Comparison of ENCODE assay signal across 19 mouse cellular contexts in the genomic region with DNA sequence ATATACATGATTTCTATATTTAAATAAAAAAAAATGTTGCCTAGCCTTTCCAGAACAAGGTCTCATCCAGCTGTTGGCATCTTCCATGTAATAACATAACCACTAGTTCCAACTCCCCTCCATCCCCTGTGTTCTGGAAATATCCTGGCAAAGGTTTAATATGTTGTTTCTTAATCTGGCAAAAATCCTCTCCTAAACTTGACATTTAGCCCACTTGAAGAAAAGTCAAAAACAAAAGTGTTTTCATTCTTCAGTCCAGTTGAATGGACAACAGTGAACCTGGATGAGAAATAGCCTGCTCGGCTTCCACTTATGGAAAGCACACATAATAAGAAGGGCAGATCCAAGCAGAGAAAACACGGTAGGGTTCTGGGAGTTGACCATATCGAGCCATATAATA.
DNase-seq lines count a peak whose midpoint lies in the region; ATAC-seq and TF ChIP-seq lines count a peak whose summit lies in the region.
"Had no signal": no experiment of that assay in that cellular context is flagged by ENCODE, and none has a peak within 500 bp of the region (broad histone marks: within the 10 kb centered on the region; RNA-seq: fewer than 3 reads in every experiment).

No protein-coding gene starts in this region.

- peak; percentile 56 for DNase-seq in liver, adult 2 months (ENCODE audit: extremely low read depth, low read depth, low spot score)
- no peak for DNase-seq in liver, embryonic 11.5 days (ENCODE audit: low spot score)
- DNase-seq in fibroblast of lung, adult 2 months (ENCODE audit: low read depth): peak; percentile 6
- no peak for DNase-seq in spleen, postnatal 14 days (ENCODE audit: low spot score in 2 of 2)
- DNase-seq in kidney, postnatal 4 days: no peak
- DNase-seq: adrenal gland, adult 8-10 months; adrenal gland, postnatal 14 days; adrenal gland, postnatal 36 days; cerebellum, adult 11-12 months; cerebellum, adult 2 months; cerebellum, adult 9-10 months; cerebellum, postnatal 10 days; cerebellum, postnatal 25 days had no signal

- H3K4me3 ChIP-seq in liver, adult 2 months (ENCODE audit: insufficient read depth, low read depth, low read length): no peak overlapping the region
- no peak overlapping the region for H3K4me3 ChIP-seq in liver, embryonic 11.5 days (ENCODE audit: low read depth, low read length)
- H3K4me3 ChIP-seq: embryonic facial prominence, embryonic 10.5 days; embryonic facial prominence, embryonic 12.5 days; forebrain, embryonic 10.5 days; forebrain, embryonic 12.5 days had no signal

- 76% methylated on average over 3 of the region's 3 CpGs for WGBS in liver, adult 2 months
- whole genome bisulfite sequencing in liver, embryonic 11.5 days: 85% methylated on average over 3 of the region's 3 CpGs

- no peaks in the 10 kb centered on the region for H3K9me3 ChIP-seq in liver, embryonic 11.5 days (ENCODE audit: control insufficient read depth, low read length)
- H3K9me3 ChIP-seq: embryonic facial prominence, embryonic 10.5 days; embryonic facial prominence, embryonic 12.5 days; forebrain, embryonic 10.5 days; forebrain, embryonic 12.5 days had no signal

- H3K9ac ChIP-seq in liver, adult 2 months (ENCODE audit: low read depth, low read length): no peak overlapping the region
- H3K9ac ChIP-seq in liver, embryonic 11.5 days (ENCODE audit: low read depth, low read length): no peak overlapping the region
- H3K9ac ChIP-seq: embryonic facial prominence, embryonic 12.5 days; forebrain, embryonic 12.5 days had no signal

- H3K4me2 ChIP-seq in liver, embryonic 11.5 days: no peak overlapping the region
- H3K4me2 ChIP-seq: embryonic facial prominence, embryonic 12.5 days; forebrain, embryonic 12.5 days had no signal

- no peak for ATAC-seq in liver, embryonic 11.5 days (replicated peaks; ENCODE audit: low FRiP score)
- ATAC-seq: forebrain, embryonic 14.5 days; forebrain, embryonic 16.5 days had no signal

- H3K79me2 ChIP-seq in liver, adult 2 months (ENCODE audit: control insufficient read depth, insufficient read depth, low read length): no peaks in the 10 kb centered on the region

- no peaks in the 10 kb centered on the region for H3K27me3 ChIP-seq in liver, adult 2 months (ENCODE audit: control insufficient read depth, insufficient read depth, low read length)
- H3K27me3 ChIP-seq in liver, embryonic 11.5 days (replicated peaks; ENCODE audit: control insufficient read depth, insufficient read depth, low read length): no peaks in the 10 kb centered on the region
- H3K27me3 ChIP-seq: embryonic facial prominence, embryonic 12.5 days; forebrain, embryonic 12.5 days had no signal

- H3K4me1 ChIP-seq in liver, adult 2 months (ENCODE audit: control insufficient read depth, insufficient read depth, low read length): no peaks in the 10 kb centered on the region
- no peaks in the 10 kb centered on the region for H3K4me1 ChIP-seq in liver, embryonic 11.5 days (replicated peaks; ENCODE audit: control insufficient read depth, insufficient read depth, low read length)

- TF ChIP-seq CTCF in liver, adult 2 months (IDR thresholded peaks at IDR 0.05; ENCODE audit: low read depth, low read length): no peak

- no peak for TF ChIP-seq POLR2A in liver, adult 2 months (IDR thresholded peaks at IDR 0.05; ENCODE audit: extremely low read depth, insufficient read depth, low read length)

- H3K36me3 ChIP-seq in liver, adult 2 months (ENCODE audit: control insufficient read depth, insufficient read depth, low read length): no peaks in the 10 kb centered on the region
- H3K36me3 ChIP-seq in liver, embryonic 11.5 days (ENCODE audit: control insufficient read depth, insufficient read depth, low read length): no peaks in the 10 kb centered on the region
- H3K36me3 ChIP-seq: embryonic facial prominence, embryonic 10.5 days; embryonic facial prominence, embryonic 12.5 days; forebrain, embryonic 10.5 days; forebrain, embryonic 12.5 days had no signal

- no peak overlapping the region for H3K27ac ChIP-seq in liver, adult 2 months (replicated peaks; ENCODE audit: insufficient read depth, low read depth, low read length)
- H3K27ac ChIP-seq in liver, embryonic 11.5 days (ENCODE audit: low read depth, low read length): no peak overlapping the region
- H3K27ac ChIP-seq: embryonic facial prominence, embryonic 10.5 days; embryonic facial prominence, embryonic 12.5 days; forebrain, embryonic 10.5 days; forebrain, embryonic 12.5 days had no signal

Comparison
In these comparisons a context has a peak if more than half of its experiments do, and no peak if none do; other contexts are left out.
1. DNase-seq: peak in liver, adult 2 months (single experiment) and fibroblast of lung, adult 2 months (single experiment); none in liver, embryonic 11.5 days (single experiment), spleen, postnatal 14 days (0 of 2) and kidney, postnatal 4 days (0 of 2).